Mouse (Mus musculus): Measurements from ENCODE around the gene Hist1h2be.

DNA sequence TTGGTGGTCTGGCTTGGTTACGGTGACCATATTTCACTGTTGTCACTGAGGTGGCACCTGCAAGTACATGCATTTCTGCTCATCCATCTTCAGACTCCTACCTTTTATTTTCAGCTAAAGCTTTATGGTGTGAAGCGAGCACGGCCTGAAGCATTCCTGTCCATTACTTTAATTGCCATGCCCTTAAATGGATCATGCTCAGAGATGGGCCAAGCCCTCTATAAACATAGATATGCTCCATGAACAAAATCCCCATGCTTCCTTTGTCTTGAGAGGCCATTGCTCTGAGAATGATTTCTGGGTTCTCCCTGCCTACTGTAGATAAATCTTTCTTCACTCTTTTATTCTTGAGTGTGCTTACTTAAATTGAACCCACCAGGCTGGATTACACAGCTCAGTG lies 16.5 kb downstream of the Hist1h2be start:
- TF ChIP-seq CTCF (IDR thresholded peaks at IDR 0.05; ENCODE audit: low read depth): no peak
- TF ChIP-seq EP300 (IDR thresholded peaks at IDR 0.05; ENCODE audit: low read depth): no peak

All from heart, postnatal 0 days (tissue).